ENCODE assay signal across 14 mouse cellular contexts in genomic region chr11:96325747-96326212, GRCm38 (mm10). TPM values are rescaled to one million over a fixed set of nuclear protein-coding genes. Genes with fewer than 3 reads are reported as not detected.
DNase-seq lines count a peak whose midpoint lies in the region; ATAC-seq lines count a peak whose summit lies in the region.
"Had no signal": no experiment of that assay in that cellular context is flagged by ENCODE, and none has a peak within 500 bp of the region (broad histone marks: within the 10 kb centered on the region; RNA-seq: fewer than 3 reads in every experiment).

No protein-coding gene starts in this region.

- H3K27ac ChIP-seq in kidney, embryonic 16.5 days (ENCODE audit: low read length), result peak overlapping the region; percentile 99
- H3K27ac ChIP-seq in embryonic facial prominence, embryonic 14.5 days (replicated peaks; ENCODE audit: low read depth, low read length), result no peak overlapping the region; the same call in 1 of the 2 replicates
- H3K27ac ChIP-seq in hindbrain, embryonic 16.5 days (ENCODE audit: low read depth, low read length), result peak overlapping the region; percentile 74
- H3K27ac ChIP-seq in neural tube, embryonic 13.5 days (replicated peaks), result peak overlapping the region; percentile 100

- peak overlapping the region; percentile 90 for H3K9ac ChIP-seq in kidney, embryonic 16.5 days (replicated peaks; ENCODE audit: low read length)
- H3K9ac ChIP-seq in embryonic facial prominence, embryonic 14.5 days (ENCODE audit: low read depth, low read length), result peak overlapping the region; percentile 6; the same call in 1 of the 2 replicates
- peak overlapping the region; percentile 29 for H3K9ac ChIP-seq in hindbrain, embryonic 16.5 days (ENCODE audit: low read depth, low read length)
- peak overlapping the region; percentile 100 for H3K9ac ChIP-seq in neural tube, embryonic 13.5 days

- H3K4me3 ChIP-seq in kidney, embryonic 16.5 days (ENCODE audit: low read length), result peak overlapping the region; percentile 71
- H3K4me3 ChIP-seq in embryonic facial prominence, embryonic 14.5 days (ENCODE audit: low read depth, low read length), result peak overlapping the region; percentile 10; the same call in 1 of the 2 replicates
- peak overlapping the region; percentile 23 for H3K4me3 ChIP-seq in hindbrain, embryonic 16.5 days (ENCODE audit: low read length)
- H3K4me3 ChIP-seq in neural tube, embryonic 13.5 days, result peak overlapping the region; percentile 99

- peak overlapping the region; percentile 90 for H3K4me2 ChIP-seq in kidney, embryonic 16.5 days (replicated peaks; ENCODE audit: low read depth, low read length)
- peak overlapping the region; percentile 21; the same call in 1 of the 2 replicates for H3K4me2 ChIP-seq in embryonic facial prominence, embryonic 14.5 days (ENCODE audit: low read depth, low read length)
- peak overlapping the region; percentile 62 for H3K4me2 ChIP-seq in hindbrain, embryonic 16.5 days (ENCODE audit: low read length)
- peak overlapping the region; percentile 96 for H3K4me2 ChIP-seq in neural tube, embryonic 13.5 days

- no peaks in the 10 kb centered on the region; the same call in 1 of the 2 replicates for H3K36me3 ChIP-seq in kidney, embryonic 16.5 days (ENCODE audit: insufficient read depth, low read length)
- H3K36me3 ChIP-seq in embryonic facial prominence, embryonic 14.5 days (ENCODE audit: control insufficient read depth, insufficient read depth, low read length), result no peaks in the 10 kb centered on the region
- no peaks in the 10 kb centered on the region for H3K36me3 ChIP-seq in hindbrain, embryonic 16.5 days (ENCODE audit: control insufficient read depth, insufficient read depth, low read length)
- peaks cover 16% of the 10 kb centered on the region; the same call in 1 of the 2 replicates for H3K36me3 ChIP-seq in neural tube, embryonic 13.5 days

- ATAC-seq in kidney, embryonic 16.5 days (ENCODE audit: low FRiP score, low TSS enrichment), result 0 out of 2 replicates have a peak, but pooled peaks have one; percentile 32
- ATAC-seq in embryonic facial prominence, embryonic 14.5 days (ENCODE audit: low read depth), result no peak
- ATAC-seq in hindbrain, embryonic 16.5 days, result no peak
- ATAC-seq in neural tube, embryonic 13.5 days (ENCODE audit: low read depth), result no peak
- ATAC-seq in megakaryocyte-erythroid progenitor cell, adult 5-6 weeks (replicated peaks; ENCODE audit: low FRiP score, low TSS enrichment, poor library complexity, severe bottlenecking), result no peak

- WGBS in kidney, embryonic 16.5 days, result 10% methylated on average over 22 of the region's 22 CpGs
- 5% methylated on average over 22 of the region's 22 CpGs for WGBS in embryonic facial prominence, embryonic 14.5 days
- WGBS in hindbrain, embryonic 16.5 days, result 3% methylated on average over 22 of the region's 22 CpGs
- WGBS in neural tube, embryonic 13.5 days, result 3% methylated on average over 22 of the region's 22 CpGs

- H3K27me3 ChIP-seq in kidney, embryonic 16.5 days (ENCODE audit: insufficient read depth, low read length), result no peaks in the 10 kb centered on the region
- peaks cover 100% of the 10 kb centered on the region for H3K27me3 ChIP-seq in embryonic facial prominence, embryonic 14.5 days (replicated peaks; ENCODE audit: control insufficient read depth, insufficient read depth, low read length)
- peaks cover 22% of the 10 kb centered on the region for H3K27me3 ChIP-seq in hindbrain, embryonic 16.5 days (replicated peaks; ENCODE audit: control insufficient read depth, insufficient read depth, low read length)
- H3K27me3 ChIP-seq in neural tube, embryonic 13.5 days, result no peaks in the 10 kb centered on the region

- peaks cover 97% of the 10 kb centered on the region for H3K4me1 ChIP-seq in kidney, embryonic 16.5 days (ENCODE audit: insufficient read depth, low read length)
- no peaks in the 10 kb centered on the region for H3K4me1 ChIP-seq in embryonic facial prominence, embryonic 14.5 days (ENCODE audit: control insufficient read depth, insufficient read depth, low read length)
- H3K4me1 ChIP-seq in hindbrain, embryonic 16.5 days (ENCODE audit: control insufficient read depth, insufficient read depth, low read depth, low read length), result no peaks in the 10 kb centered on the region
- H3K4me1 ChIP-seq in neural tube, embryonic 13.5 days (replicated peaks), result peaks cover 100% of the 10 kb centered on the region

- DNase-seq in kidney, adult 18-20 months, result no peak
- no peak for DNase-seq in embryonic facial prominence, embryonic 14.5 days (ENCODE audit: low spot score)
- DNase-seq in thymus, postnatal 25 days, result no peak
- DNase-seq: adrenal gland, adult 8-10 months; cerebellum, adult 8-10 months; gastrocnemius, postnatal 25 days; left cerebral cortex, postnatal 4 days; right cerebral cortex, adult 18-20 months; thymus, adult 2 months had no signal

- H3K9me3 ChIP-seq in kidney, embryonic 16.5 days (ENCODE audit: low read length), result no peaks in the 10 kb centered on the region
- no peaks in the 10 kb centered on the region for H3K9me3 ChIP-seq in embryonic facial prominence, embryonic 14.5 days (ENCODE audit: control insufficient read depth, low read length)
- no peaks in the 10 kb centered on the region for H3K9me3 ChIP-seq in hindbrain, embryonic 16.5 days (ENCODE audit: control insufficient read depth, low read length)
- H3K9me3 ChIP-seq in neural tube, embryonic 13.5 days, result no peaks in the 10 kb centered on the region

RNA-seq across cellular contexts. Expression of gene Hoxb3, which starts 2.7 kb away (rescaled TPM):
- 3.7 and 4.3 TPM in 2 replicates for polyA plus RNA-seq in kidney, embryonic 16.5 days (2015; fragmentation: Nextera tagmentation; extraction: Ambion mirVana)
- 0.81 and 1.1 TPM in 2 replicates for polyA plus RNA-seq in embryonic facial prominence, embryonic 14.5 days (2014; fragmentation: Nextera tagmentation; extraction: Ambion mirVana)
- 4.8 and 5.6 TPM in 2 replicates for polyA plus RNA-seq in hindbrain, embryonic 16.5 days (2015; fragmentation: Nextera tagmentation; extraction: Ambion mirVana)
- 12.8 and 14.7 TPM in 2 replicates for polyA plus RNA-seq in neural tube, embryonic 13.5 days (2015; fragmentation: Nextera tagmentation; extraction: Ambion mirVana)
- 0.28 and 0.79 TPM in 2 replicates for total RNA-seq in megakaryocyte-erythroid progenitor cell, adult 5-6 weeks (2014; fragmentation: Nextera tagmentation)
- total RNA-seq in megakaryocyte-erythroid progenitor cell, adult 5-6 weeks (2017), result not detected in 2 replicates
- total RNA-seq: left cerebral cortex, postnatal 4 days had no signal

RNA-seq across cellular contexts. Expression of gene Hoxb4, which starts 7.7 kb away (rescaled TPM):
- 4.1 and 6.2 TPM in 2 replicates for polyA plus RNA-seq in kidney, embryonic 16.5 days (2015; fragmentation: Nextera tagmentation; extraction: Ambion mirVana)
- polyA plus RNA-seq in embryonic facial prominence, embryonic 14.5 days (2014; fragmentation: Nextera tagmentation; extraction: Ambion mirVana), result 0.62 and 0.70 TPM in 2 replicates
- 2.5 and 3.3 TPM in 2 replicates for polyA plus RNA-seq in hindbrain, embryonic 16.5 days (2015; fragmentation: Nextera tagmentation; extraction: Ambion mirVana)
- 7.5 and 8.7 TPM in 2 replicates for polyA plus RNA-seq in neural tube, embryonic 13.5 days (2015; fragmentation: Nextera tagmentation; extraction: Ambion mirVana)
- 0.12 and 0.66 TPM in 2 replicates for total RNA-seq in megakaryocyte-erythroid progenitor cell, adult 5-6 weeks (2014; fragmentation: Nextera tagmentation)
- 0.70 and 1.9 TPM in 2 replicates for total RNA-seq in megakaryocyte-erythroid progenitor cell, adult 5-6 weeks (2017)
- total RNA-seq: left cerebral cortex, postnatal 4 days had no signal

RNA-seq across cellular contexts. Expression of gene Hoxb5, which starts 22.6 kb away (rescaled TPM):
- 19.2 and 24.3 TPM in 2 replicates for polyA plus RNA-seq in kidney, embryonic 16.5 days (2015; fragmentation: Nextera tagmentation; extraction: Ambion mirVana)
- 1.8 and 2.4 TPM in 2 replicates for polyA plus RNA-seq in embryonic facial prominence, embryonic 14.5 days (2014; fragmentation: Nextera tagmentation; extraction: Ambion mirVana)
- 120 and 133 TPM in 2 replicates for polyA plus RNA-seq in hindbrain, embryonic 16.5 days (2015; fragmentation: Nextera tagmentation; extraction: Ambion mirVana)
- 67.1 and 88.3 TPM in 2 replicates for polyA plus RNA-seq in neural tube, embryonic 13.5 days (2015; fragmentation: Nextera tagmentation; extraction: Ambion mirVana)
- not detected in 2 replicates for total RNA-seq in megakaryocyte-erythroid progenitor cell, adult 5-6 weeks (2014; fragmentation: Nextera tagmentation)
- not detected in 2 replicates for total RNA-seq in megakaryocyte-erythroid progenitor cell, adult 5-6 weeks (2017)
- total RNA-seq: left cerebral cortex, postnatal 4 days; monocyte, adult 5-6 weeks had no signal

RNA-seq across cellular contexts. Expression of gene Hoxb2, which starts 24.5 kb away (rescaled TPM):
- 34.4 and 36.1 TPM in 2 replicates for polyA plus RNA-seq in kidney, embryonic 16.5 days (2015; fragmentation: Nextera tagmentation; extraction: Ambion mirVana)
- 7.5 and 8.9 TPM in 2 replicates for polyA plus RNA-seq in embryonic facial prominence, embryonic 14.5 days (2014; fragmentation: Nextera tagmentation; extraction: Ambion mirVana)
- 20.0 and 20.8 TPM in 2 replicates for polyA plus RNA-seq in hindbrain, embryonic 16.5 days (2015; fragmentation: Nextera tagmentation; extraction: Ambion mirVana)
- polyA plus RNA-seq in neural tube, embryonic 13.5 days (2015; fragmentation: Nextera tagmentation; extraction: Ambion mirVana), result 63.0 and 67.1 TPM in 2 replicates
- total RNA-seq in megakaryocyte-erythroid progenitor cell, adult 5-6 weeks (2014; fragmentation: Nextera tagmentation), result 0.37 TPM in 1 of 2 replicates, not detected in the other
- total RNA-seq in megakaryocyte-erythroid progenitor cell, adult 5-6 weeks (2017), result 0.42 TPM in 1 of 2 replicates, not detected in the other
- total RNA-seq: left cerebral cortex, postnatal 4 days; monocyte, adult 5-6 weeks had no signal

RNA-seq across cellular contexts. Expression of gene Hoxb6, which starts 33.5 kb away (rescaled TPM):
- polyA plus RNA-seq in kidney, embryonic 16.5 days (2015; fragmentation: Nextera tagmentation; extraction: Ambion mirVana), result 50.3 and 55.7 TPM in 2 replicates
- polyA plus RNA-seq in embryonic facial prominence, embryonic 14.5 days (2014; fragmentation: Nextera tagmentation; extraction: Ambion mirVana), result 0.22 and 0.97 TPM in 2 replicates
- polyA plus RNA-seq in hindbrain, embryonic 16.5 days (2015; fragmentation: Nextera tagmentation; extraction: Ambion mirVana), result 49.9 and 53.3 TPM in 2 replicates
- 171 and 174 TPM in 2 replicates for polyA plus RNA-seq in neural tube, embryonic 13.5 days (2015; fragmentation: Nextera tagmentation; extraction: Ambion mirVana)
- not detected in 2 replicates for total RNA-seq in megakaryocyte-erythroid progenitor cell, adult 5-6 weeks (2014; fragmentation: Nextera tagmentation)
- 0.72 TPM in 1 of 2 replicates, not detected in the other for total RNA-seq in megakaryocyte-erythroid progenitor cell, adult 5-6 weeks (2017)
- total RNA-seq: left cerebral cortex, postnatal 4 days; monocyte, adult 5-6 weeks had no signal

Comparison
In these comparisons a context has a peak if more than half of its experiments do, and no peak if none do; other contexts are left out.
1. H3K4me2 ChIP-seq: peak in every context shown above with its lines; median percentile 96 in neural tube, embryonic 13.5 days; 90 in kidney, embryonic 16.5 days; 62 in hindbrain, embryonic 16.5 days; 21 in embryonic facial prominence, embryonic 14.5 days.
2. H3K4me3 ChIP-seq: peak in every context shown above with its lines; median percentile 99 in neural tube, embryonic 13.5 days; 71 in kidney, embryonic 16.5 days; 23 in hindbrain, embryonic 16.5 days; 10 in embryonic facial prominence, embryonic 14.5 days.
3. H3K9ac ChIP-seq: peak in every context shown above with its lines; median percentile 100 in neural tube, embryonic 13.5 days; 90 in kidney, embryonic 16.5 days; 29 in hindbrain, embryonic 16.5 days; 6 in embryonic facial prominence, embryonic 14.5 days.